Mouse (Mus musculus): ENCODE data around the gene Col23a1.
A peak's percentile ranks its signal among the peaks of the same experiment; 100 is the strongest.

The Col23a1 gene

GRCm38 (mm10) chr11:51388892-51389340, 99.2 kb downstream of the Col23a1 start:
- no peak for DNase-seq (ENCODE audit: low read depth, low spot score)

- no peak for DNase-seq (ENCODE audit: low read depth, low spot score)
Observed at GRCm38 (mm10) chr11:51389763-51390162, 100.0 kb downstream of the Col23a1 start.

DNA sequence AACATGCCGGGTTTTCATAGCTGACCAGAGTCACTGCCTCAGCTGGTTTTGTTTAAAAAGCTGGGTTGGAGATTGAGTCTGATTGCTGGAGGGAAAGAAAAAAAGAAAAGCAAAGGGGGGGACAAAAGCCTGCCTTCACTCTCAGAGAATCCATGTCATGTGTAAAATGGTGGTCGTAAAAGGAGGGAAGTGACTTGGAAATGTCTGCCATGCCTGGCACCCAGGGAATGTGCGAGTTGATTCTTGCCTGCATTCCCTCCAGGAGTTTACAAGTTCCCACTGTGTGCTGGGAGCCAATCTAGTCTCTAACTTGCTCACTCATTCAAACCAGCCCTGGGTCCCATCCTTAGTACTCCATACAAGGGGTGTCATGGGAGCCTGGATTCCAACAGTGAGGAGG, 100.8 kb downstream of the Col23a1 start:
- DNase-seq (ENCODE audit: low read depth, low spot score), result no peak

DNA sequence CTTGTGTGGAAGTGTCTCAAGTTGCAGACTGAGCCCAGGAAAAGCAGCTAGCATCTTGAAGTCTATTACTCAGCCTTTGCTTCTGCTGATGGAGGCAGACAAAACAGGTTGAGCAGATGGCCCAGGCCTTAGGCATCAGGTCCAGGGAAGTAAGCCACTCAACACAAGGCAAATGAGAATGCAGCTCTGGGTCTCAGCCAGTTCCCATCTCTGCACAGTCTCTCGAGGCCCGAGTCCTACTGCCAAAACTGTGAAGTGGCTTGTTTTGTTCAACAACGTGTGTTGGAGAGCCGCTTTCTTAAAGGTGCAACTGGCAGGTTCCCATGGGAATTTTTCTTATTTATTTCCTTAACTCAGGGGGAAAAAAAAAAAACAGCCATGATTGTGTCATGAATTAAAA, 101.8 kb downstream of the Col23a1 start:
- no peak for DNase-seq (ENCODE audit: low read depth, low spot score)

- DNase-seq (ENCODE audit: low read depth, low spot score), result no peak
Observed at GRCm38 (mm10) chr11:51394301-51394865, 104.7 kb downstream of the Col23a1 start.

- DNase-seq (ENCODE audit: low read depth, low spot score), result no peak
Observed at GRCm38 (mm10) chr11:51396451-51396850, 106.7 kb downstream of the Col23a1 start.

- DNase-seq (ENCODE audit: low read depth, low spot score), result no peak
Observed at GRCm38 (mm10) chr11:51398084-51398483, 108.4 kb downstream of the Col23a1 start.

- DNase-seq (ENCODE audit: low read depth, low spot score), result peak; percentile 41
Observed at GRCm38 (mm10) chr11:51400356-51400755, 110.6 kb downstream of the Col23a1 start.

GRCm38 (mm10) chr11:51401481-51402128, 111.9 kb downstream of the Col23a1 start:
- DNase-seq (ENCODE audit: low read depth, low spot score), result no peak

GRCm38 (mm10) chr11:51403886-51404285, 114.2 kb downstream of the Col23a1 start:
- DNase-seq (ENCODE audit: low read depth, low spot score), result no peak

DNA sequence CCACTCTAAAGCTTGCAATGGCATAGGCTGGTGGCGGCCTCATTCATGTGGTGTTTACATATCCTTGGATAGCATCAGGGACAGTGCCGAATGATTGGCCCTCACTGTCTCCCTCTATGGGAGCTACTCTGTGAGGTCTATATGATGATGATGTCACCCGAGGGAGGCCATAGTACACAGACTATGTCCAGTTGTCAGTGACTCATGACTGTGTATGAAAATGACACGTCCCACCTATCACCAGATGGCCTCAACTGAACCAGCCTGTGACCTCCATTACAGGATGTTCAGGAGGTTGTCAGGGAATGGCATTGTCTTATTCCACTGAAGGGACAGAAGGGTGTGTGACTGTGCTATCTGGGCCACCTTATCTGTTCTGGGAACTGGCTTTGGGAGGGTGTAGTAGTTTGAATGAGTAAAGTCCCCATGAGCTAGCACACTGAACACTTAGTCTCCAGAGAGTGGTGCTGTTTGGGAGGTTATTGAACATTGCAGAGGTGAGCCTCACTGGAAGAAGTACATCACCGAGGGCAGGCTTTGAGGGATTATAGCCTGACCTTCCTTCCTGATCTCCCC, 115.2 kb downstream of the Col23a1 start:
- DNase-seq (ENCODE audit: low read depth, low spot score), result peak; percentile 41

DNA sequence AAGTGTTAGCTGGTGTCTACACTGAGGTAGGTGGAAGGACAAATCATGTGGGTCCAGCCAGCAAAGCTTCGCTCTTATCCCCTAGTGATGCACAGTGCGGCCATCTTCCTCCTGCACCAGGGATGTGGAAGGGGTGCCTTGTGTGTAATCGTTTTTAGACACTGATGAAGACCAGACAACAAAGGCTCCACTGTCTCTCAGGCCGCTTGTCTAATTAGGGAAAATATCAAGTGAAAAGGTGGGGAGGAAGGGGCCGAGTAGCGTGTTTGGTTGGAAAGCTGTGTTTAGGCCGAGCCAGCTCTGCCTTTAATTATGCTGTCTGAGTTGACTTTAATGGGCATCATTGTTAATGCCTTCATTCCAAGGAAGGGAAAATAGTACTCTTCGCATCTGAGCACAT, 116.8 kb downstream of the Col23a1 start:
- DNase-seq (ENCODE audit: low read depth, low spot score), result no peak

DNA sequence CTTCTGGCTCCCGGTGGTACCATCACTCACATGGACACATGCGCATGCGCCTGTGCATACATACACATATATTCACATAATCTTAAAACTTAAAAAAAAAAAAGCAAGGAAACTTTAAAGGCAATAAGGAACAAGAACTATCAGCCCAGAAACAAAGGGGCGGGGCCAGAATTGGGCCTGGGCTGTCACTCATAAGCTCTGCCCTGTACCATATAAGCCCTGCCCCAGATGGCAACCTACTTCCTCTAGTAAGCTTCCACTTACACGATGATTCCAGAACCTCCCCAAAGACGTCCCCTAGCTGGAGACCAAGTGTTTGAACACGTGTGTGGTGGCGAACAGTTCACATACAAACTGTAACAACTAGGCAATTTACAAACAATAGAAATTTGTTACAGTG, 117.6 kb downstream of the Col23a1 start:
- no peak for DNase-seq (ENCODE audit: low read depth, low spot score)

DNA sequence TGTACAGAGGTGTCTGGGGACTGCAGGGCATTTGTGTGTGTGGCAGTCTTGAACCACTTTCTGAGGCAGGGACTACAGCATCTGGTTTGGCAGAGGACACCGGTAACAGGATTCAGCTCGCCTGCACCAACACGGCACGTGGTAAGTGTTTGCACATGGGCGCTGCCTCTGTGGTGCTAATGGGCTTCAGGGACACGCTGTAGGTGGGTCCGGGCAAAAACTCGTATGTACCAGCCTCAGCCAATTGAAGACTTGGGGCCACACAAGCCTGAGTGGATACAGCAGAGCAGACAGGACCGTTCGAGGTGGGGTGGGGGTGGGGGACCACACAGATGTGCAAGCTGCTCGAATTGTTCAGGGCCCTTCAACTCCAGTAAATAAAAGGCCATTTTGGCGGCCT, 121.1 kb downstream of the Col23a1 start:
- DNase-seq (ENCODE audit: low read depth, low spot score), result no peak

- no peak for DNase-seq (ENCODE audit: low read depth, low spot score)
Observed at GRCm38 (mm10) chr11:51414520-51414919, 124.8 kb downstream of the Col23a1 start.

DNA sequence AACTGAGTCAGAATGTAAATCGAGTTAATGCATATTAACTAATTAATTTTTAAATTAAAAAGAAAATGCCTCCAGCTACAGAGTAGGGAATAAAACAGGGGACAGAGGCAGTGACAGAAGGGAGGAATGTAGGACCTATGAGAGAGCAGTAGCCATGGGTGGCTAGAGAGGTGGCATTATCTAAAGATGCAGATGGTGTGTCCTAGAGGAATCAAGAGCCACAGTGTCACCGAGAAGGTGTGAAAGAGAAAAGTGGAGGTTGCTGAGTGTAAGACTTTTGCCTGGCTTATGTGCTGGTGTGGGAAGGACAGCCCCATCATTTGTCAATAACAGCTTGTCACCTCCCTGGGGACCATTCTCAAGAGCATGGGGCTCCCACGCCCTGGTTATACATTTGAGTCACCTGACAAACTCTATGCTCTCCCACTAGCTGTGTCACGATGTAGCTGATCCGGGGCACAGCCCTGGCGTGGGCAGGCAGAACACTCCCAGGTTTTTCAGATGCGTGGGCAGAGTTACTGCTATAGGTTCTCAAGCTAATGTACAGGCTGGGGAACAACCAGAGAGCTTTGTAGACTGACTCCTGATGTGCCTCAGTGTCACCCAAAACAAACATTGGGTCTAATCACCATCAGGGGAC, 125.4 kb downstream of the Col23a1 start:
- DNase-seq (ENCODE audit: low read depth, low spot score), result no peak

GRCm38 (mm10) chr11:51418807-51419206, 129.1 kb downstream of the Col23a1 start:
- DNase-seq (ENCODE audit: low read depth, low spot score), result no peak

DNA sequence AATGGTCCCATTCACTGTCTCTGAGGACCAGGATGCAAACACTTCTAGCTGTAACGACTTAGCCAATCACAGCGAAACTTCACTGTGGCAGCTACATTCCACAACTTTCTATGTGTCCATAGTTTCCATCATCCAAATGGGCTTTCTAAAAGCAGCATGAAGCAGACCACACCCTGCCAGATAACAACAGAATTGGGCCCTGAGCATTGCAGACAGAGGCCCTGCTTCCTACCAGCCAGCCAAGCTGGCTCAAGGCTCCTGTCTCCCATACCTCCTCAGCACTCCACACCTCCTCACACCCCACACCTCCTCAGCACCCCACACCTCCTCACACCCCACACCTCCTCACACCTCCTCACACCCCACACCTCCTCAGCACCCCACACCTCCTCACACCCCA, 132.2 kb downstream of the Col23a1 start:
- no peak for DNase-seq (ENCODE audit: low read depth, low spot score)

DNA sequence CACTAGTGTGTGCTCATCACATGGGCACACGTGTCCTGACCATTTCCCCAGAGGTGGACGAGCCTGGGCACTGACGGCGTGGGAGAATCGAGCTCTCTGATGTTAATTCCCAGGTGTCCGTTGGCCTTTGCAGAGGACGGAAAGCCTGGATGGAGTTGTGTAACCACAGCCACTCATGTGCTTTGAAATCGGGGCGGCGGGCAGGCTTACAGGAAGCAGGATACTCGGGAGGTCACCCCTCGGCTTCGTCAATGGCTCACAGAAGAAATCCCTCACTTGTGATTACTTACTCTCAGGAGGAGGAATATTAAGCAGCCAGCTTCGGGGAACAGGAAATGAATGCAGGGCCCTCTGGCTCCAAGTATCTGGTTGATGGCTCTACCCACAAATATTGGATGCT, 133.0 kb downstream of the Col23a1 start:
- DNase-seq (ENCODE audit: low read depth, low spot score), result no peak

GRCm38 (mm10) chr11:51426155-51426554, 136.4 kb downstream of the Col23a1 start:
- no peak for DNase-seq (ENCODE audit: low read depth, low spot score)

DNA sequence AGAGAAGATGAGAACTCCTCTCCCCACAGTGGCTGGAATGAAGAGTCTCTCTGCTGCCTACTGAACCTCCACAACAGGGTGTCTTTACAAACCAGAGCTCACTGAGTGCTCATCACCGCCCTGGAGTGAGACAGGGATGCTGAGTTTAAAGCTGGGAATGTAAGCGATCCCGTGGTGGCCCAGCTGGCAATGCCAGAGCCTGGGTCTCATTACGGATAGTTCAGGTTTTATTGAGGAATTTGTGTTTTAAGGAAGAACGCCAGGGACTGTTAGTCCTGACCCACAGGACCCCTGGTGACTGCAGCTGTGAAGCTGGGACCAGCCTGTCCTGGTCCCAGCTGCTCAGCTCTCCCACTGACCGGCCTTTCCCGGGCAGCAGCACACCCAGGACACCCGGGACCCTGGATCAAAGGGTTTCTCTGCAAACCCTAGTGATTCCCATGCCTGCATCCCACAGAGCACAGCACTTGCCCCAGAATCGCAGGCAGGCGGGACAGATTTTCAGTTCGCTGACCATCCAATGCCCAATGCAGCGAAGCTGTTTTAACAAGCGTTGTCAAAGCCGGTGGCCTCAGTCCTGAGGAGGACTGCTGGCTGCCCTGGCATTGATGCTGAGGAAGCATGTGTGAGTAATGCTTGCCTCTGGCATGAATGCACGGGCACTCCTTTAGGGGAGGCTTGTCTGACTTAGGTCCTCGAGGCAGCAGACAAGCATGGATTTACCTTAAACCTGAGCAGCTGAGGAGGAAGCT, 139.9 kb downstream of the Col23a1 start:
- no peak for DNase-seq (ENCODE audit: low read depth, low spot score)

GRCm38 (mm10) chr11:51430180-51430578, 140.5 kb downstream of the Col23a1 start:
- no peak for DNase-seq (ENCODE audit: low read depth, low spot score)

Data from c-Kit-negative CD71-positive TER-119-positive erythroid progenitor cells, embryonic 14.5 days (primary cell).